Mouse (Mus musculus) right cerebral cortex, postnatal 10 days (tissue): ENCODE measurements around the gene Spata17.

Experiments
- DNase-seq, 2 experiments: peaks; one replicate each; pipeline ENCODE4 v3.0.0; 2021; ENCODE audit warnings: low spot score in 2 of 2

Gene Spata17

DNA sequence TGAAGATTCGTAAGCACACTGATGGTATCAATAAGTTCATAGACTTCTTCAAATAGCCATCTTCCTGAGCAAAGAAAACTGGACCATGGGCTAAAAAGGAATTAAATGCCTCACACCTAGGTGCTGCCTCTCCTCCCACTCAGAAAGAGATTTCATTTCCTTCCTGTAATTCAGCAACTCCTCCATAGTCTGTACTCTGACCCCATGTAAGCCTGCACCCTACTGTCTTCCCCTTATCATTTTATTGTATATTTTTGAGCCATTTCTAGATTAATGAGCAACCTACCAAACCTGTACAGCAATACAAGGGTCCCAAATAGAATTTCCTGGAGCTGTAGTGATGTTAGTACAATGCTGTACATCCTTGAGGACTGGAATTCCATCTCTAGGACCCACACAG, 211.0 kb downstream of the Spata17 start:
- DNase-seq = no peak

DNA sequence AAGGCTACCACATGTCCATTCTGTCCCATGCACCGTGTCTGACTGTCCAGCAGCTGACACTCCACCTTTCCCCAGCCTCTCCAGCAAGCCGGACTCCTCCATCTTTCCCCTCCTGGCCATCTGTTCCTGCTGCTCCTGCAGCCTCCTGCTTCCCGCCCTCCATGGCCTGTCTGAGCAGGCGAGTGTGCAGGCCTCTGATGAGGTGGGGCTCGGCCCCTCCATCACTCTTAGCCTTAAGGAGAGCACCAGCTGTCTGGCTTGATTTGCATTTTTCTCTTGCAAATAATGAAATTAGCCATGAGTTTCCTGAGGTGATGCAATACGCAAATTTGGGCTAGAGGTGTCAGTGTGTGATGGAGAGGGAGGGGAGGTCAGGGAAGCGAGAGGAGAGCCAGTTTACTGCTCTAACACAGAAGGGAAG, 211.8 kb downstream of the Spata17 start:
- DNase-seq = no peak

GRCm38 (mm10) chr1:186997596-186998304, 217.5 kb downstream of the Spata17 start:
- no peak for DNase-seq
